Mouse (Mus musculus) megakaryocyte, embryonic 14.5 days (primary cell): Measurements from ENCODE around the gene Gabra5.

Source experiments
- FLI1 ChIP-seq: IDR thresholded peaks from 2 replicates; pipeline ENCODE4 v1.6.1; 2012; ENCODE audit warnings: low read length, inconsistent platforms, mixed read lengths
- GATA1 ChIP-seq: IDR thresholded peaks from 3 replicates; pipeline ENCODE4 v1.6.1; 2012; ENCODE audit warnings: mixed read lengths, low read length, inconsistent platforms, borderline replicate concordance

DNA sequence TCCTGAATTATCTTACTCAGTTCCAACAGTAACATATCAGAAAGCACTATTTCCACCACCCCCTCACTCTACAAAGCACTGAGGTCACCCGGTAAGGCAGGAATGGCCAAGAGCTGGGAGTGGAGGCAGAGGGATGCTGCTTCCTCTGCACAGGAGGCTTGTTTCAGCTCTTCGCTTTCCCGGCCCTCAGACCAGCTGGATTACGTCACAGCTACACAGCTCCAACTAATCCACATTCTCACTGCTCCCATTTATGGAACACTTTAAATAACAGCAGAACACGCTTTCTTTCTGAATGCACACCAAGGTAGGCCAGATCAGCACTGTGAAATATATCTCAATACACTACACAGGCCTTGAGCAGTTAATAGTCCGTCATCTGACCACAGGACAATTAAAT is 146.0 kb downstream of the Gabra5 start:
- TF ChIP-seq GATA1, result no peak
- no peak for TF ChIP-seq FLI1
